Mouse (Mus musculus) monocyte, adult 59 days (primary cell): ENCODE data around the gene Sapcd2. TPM values are rescaled to one million over a fixed set of nuclear protein-coding genes. Genes with fewer than 3 reads are reported as not detected.

Source experiments
- total RNA-seq, 2 experiments: library from RNA; stranded (reverse); gene quantifications; one replicate each; pipeline ENCODE4 v1.2.4; 2023

Gene Sapcd2
- total RNA-seq: not detected

DNA sequence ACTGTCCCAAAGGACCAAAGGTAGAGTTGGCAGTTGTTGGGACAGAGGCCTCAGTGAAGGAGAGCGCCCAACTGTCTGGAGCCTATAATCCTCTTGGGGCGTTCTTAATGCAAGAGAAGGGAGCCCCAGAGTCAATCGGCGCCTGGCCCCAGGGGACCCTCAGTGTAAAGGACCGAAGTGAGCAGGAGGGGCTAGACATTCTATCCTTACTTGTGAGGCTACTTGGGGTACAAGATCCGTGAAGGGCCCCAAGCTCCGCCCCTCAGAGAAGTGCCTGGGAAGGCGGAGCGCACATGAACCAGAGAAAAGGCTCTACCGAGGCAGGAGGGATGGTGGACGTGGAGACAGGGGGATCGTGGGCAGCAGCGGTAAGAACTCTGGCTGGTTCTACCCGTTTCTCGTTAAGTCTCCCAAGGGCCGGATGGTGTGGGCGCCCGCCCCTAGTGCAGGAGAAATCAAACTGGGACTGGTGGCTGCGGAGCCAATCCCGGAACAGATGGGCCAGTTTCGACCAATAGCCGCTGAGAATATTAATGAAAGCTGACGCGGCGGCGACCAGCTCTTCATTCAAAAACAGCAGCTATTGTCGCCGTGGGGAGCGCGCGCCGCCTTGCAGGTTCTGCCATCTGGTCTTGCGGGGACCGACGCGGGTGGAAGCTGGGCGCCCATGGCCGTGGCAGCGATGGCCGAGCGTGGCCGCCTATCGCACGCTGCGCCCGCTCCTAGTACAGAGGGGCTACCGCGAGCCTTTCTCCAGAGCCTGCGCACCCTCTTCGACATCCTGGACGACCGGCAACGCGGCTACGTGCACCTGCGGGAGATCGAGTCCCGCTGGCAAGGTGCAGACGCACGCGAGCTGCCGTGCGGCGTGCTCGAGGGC, at the start of gene Sapcd2:
Gene Sapcd2 (plus strand): TSS at position 558 of the 880 bp plus-strand sequence.

DNA sequence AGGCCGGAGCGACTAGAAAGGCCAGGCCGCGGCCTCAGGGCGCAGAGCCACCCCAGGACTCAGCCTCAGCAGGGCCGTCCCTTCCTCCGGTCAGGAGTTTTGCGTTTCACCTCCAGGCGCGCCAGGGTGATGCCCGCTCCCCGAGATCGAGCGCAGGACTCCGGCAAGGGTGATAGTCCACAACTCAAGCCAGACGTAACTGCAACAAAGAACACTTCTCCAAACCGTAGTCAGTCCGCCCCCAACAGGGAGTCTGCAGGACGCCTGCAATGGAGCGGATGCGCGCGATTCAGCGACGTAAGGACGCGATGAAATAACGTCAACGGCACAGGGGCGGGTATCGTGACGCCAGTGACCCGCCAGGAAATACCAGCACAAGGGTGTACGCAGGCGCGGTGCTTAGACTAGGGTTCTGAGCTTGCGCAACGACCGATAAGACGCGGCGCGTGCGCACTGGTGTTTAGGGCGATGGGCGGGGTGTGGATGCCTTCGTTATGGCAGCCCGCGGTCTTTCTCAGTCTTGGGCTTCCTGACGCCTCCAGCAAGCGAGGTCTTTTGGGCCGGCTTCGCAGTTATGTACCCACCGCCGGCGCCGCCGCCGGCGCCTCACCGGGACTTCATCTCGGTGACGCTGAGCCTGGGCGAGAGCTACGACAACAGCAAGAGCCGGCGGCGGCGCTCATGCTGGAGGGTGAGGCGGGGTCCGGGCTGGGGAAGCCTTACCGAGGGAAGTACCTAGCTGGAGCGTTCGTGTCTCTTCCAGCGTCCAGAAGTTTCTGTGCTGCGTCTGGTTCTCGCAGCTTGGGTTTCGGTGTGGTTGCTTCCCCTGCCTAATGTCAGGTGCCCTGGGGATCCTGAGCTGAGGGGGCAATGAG, 39.6 kb upstream of the Sapcd2 start, which contains the start of gene Man1b1:
Gene Man1b1 (plus strand): TSS at position 53 of the 875 bp plus-strand sequence.

DNA sequence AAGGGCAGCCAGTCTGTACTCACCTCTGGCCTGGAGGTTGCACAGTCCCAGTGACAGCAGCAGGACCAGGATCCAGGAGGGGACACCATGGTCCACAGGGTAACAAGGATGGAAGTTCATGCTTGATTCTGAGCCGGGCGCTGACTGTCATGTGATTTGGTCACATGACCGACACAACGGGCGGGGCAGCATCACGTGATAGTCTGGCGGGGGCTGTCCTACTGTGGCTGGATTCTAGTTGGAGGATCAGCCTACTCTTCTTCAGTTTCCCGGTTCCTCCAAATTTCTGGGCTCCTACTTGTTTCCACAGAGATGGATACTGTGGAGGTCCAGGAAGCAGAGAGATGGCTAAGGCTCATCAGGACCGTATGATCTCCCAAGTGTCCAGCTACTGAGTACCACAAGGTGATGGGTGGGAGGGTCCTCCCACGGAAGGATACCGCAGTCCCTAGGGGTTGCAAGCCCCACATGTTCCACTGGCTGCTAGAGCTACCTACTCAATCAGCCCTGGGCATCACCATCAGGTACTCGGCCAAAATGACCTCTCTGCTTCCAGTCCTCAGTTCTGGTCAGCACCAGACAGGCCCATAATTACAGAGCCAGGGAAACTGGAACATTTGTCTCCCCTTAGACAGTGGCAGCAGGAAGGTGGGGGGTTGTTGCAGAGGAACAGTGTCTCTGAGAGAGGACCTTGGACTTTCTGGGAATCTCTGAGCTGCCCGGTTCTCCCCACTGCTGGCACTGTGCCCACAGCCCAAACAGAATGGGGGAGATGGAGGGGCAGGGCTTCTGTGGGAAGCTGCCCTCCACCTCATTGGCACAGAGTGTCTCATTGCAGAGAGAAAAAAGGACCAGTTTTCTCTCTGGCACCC, 15.7 kb upstream of the Sapcd2 start, which contains the start of gene Dpp7:
Gene Dpp7 (minus strand): TSS at position 152 of the 872 bp plus-strand sequence.

DNA sequence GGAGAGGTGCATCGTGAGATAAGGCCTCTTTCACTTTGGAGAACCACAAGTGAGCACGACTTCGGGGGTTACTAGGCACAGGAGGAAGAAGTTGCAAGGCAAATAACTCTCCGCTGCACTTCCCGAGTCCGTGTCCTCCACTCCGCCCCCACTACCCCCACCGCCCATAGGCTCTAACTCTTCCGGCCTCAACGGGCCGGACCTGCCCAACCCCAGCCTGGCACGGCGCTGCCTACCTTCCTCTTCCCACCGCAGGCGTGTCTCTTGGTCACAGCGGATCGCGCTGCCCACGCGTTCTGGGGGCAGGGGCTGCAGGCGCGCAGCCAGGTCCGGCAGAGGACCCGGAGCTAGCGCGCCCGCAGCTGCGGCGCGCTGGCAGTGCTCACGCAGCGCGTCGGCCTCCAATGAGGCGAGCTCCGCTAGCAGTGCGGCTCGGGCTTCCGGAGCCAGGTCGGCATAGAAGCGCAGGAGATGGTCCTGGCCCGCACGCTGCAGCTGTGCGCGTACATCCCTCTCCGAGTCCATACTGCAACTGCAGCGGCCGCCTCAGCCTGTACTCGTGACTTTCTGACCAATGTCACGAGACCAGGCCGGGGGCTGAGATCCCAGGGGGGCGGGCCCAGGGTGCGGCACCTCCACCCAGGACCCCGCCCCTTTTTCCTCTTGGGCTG, 6.9 kb upstream of the Sapcd2 start, which contains the start of gene Uap1l1:
Gene Uap1l1 (minus strand): TSS at position 592 of the 671 bp plus-strand sequence.

DNA sequence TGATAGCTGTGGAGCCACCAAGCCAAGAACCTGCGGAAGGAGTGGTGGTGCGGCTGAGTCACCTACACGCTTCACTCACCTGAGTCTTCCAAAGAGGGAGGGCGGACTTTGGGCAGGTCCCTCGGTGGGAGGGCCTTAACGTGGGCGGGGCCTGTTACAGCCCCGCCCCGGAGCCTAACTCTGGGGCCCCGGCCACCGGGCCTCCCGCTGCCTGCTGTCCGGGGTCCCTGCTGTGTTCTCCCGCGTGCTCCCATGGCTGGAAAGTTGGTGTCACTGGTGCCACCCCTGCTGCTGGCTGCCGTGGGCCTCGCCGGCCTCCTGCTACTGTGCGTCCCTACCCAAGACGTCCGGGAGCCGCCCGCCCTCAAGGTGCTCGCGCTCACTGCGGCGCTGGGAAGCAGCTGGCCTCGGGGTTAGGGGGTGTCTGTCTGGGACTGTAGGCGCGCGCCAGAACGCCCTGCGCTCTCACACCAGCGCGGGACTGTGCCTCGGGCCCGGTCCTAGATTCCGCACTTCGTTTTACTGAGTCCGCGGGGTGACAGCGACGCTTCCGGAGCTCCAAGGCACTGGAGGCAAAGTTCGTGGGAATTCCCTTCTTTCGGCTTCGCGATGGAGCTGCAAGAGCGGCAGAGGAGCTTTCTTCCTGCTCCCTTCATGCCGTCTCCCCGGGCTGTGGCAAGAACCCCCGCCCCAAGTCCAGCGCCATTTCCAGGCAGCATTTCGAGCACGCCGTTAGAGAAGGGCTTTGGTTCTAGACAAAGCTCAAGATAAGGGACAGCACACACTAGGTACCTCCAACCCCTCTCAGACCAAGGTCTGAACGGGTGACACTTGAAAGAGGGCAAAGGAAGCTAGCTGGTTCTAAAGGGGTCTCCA, 23.8 kb downstream of the Sapcd2 start, which contains the start of gene Entpd2:
Gene Entpd2 (plus strand): TSS at position 154 of the 876 bp plus-strand sequence.

DNA sequence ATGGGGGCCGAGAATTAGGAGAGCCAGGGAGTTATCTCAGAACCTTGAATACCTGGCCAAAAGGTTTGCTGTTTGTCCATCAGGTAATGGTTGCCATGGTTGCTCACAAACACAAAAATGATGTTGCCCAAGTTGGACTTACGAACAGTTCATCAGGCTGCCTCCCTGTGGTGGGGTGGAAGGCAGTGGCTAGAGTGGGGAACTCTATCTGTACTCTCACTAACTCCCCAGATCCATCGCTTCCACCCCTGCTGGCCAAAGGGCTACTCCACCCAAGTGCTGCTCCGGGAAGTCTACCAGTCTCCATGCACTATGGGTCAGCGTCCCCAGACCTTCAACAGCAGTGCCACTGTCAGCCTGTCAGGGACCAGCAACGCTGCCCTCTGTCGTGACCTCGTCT, 26.9 kb downstream of the Sapcd2 start, which contains the start of gene Npdc1:
Gene Npdc1 (plus strand): TSS at position 301 of the 400 bp plus-strand sequence.

DNA sequence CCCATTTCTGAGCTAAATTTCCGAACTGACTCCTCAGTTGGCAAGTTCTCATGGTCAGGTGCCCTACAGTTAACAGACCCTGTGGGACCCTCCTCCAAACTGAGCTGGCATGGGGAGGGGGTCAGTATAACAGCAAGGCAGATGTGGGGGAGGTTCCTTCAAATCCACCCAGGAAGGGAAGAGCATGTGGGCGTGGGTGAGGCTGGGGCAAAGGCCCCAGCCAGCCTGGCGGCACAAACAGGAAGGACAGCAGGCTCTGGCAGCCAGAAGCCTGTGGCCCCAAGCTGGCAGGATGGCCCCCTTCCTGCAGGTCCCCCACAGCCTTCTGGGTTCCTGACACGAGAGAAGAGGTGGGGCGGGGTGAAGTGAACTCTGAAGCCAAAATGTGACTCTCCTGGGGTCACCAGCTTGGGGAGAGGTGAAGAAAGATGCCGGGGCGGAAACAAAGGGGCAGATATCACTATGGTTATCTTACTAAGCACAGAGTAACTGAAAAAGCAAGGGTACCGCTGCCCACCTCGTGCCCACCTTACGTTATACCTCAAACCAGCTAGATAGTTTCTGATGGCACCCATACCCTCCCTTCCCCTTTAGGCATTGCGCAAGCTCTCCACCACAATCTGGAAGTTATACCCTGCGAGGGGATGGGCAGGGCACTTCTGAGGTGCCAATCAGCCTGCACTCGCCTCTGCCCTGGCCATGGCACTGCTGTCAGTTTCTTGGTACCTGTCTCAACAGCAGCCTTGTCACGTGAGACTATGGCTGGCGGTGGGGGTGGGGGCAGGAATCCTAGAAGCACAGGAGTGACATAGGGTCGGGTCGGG, 50.7 kb downstream of the Sapcd2 start, which contains the start of gene Fut7:
Gene Fut7 (plus strand): TSS at position 681 of the 824 bp plus-strand sequence.

Other genes with a start within 250 kb of the Sapcd2 start
- gene Nrarp, start 191.6 kb upstream of the Sapcd2 start, total RNA-seq: 1 to 10 TPM; 5.6 to 5.8 TPM
- gene Tor4a, start 175.4 kb upstream of the Sapcd2 start, total RNA-seq: 10 to 100 TPM; 34.6 to 36.4 TPM
- gene Nelfb, start 160.8 kb upstream of the Sapcd2 start, total RNA-seq: 10 to 100 TPM; 48.9 to 59.0 TPM
- not detected for gene Stpg3, start 157.7 kb upstream of the Sapcd2 start, total RNA-seq
- not detected for gene Fam166a, start 153.6 kb upstream of the Sapcd2 start, total RNA-seq
- gene Tubb4b, start 147.6 kb upstream of the Sapcd2 start, total RNA-seq: 10 to 100 TPM; 47.5 to 50.6 TPM
- not detected for gene Slc34a3, start 138.0 kb upstream of the Sapcd2 start, total RNA-seq
- gene Rnf224, start 135.5 kb upstream of the Sapcd2 start, total RNA-seq: not detected
- under 1 TPM in 1 of 2 experiments, not detected in 1; 0.88 TPM for gene Rnf208, start 130.1 kb upstream of the Sapcd2 start, total RNA-seq
- not detected for gene Cysrt1, start 129.9 kb upstream of the Sapcd2 start, total RNA-seq
- gene AL732309.1, start 125.5 kb upstream of the Sapcd2 start, total RNA-seq: 1 to 10 TPM; 2.3 to 2.6 TPM
- gene Tmem203, start 116.9 kb upstream of the Sapcd2 start, total RNA-seq: 10 to 100 TPM; 14.0 to 21.2 TPM
- gene Tprn, start 109.7 kb upstream of the Sapcd2 start, total RNA-seq: 10 to 100 TPM; 21.1 to 24.9 TPM
- gene Ssna1, start 99.9 kb upstream of the Sapcd2 start, total RNA-seq: 10 to 100 TPM; 49.1 TPM
- gene Anapc2, start 99.8 kb upstream of the Sapcd2 start, total RNA-seq: 10 to 100 TPM; 83.4 to 88.1 TPM
- gene Tmem210, start 84.2 kb upstream of the Sapcd2 start, total RNA-seq: not detected
- not detected for gene Lrrc26, start 82.4 kb upstream of the Sapcd2 start, total RNA-seq
- not detected for gene Grin1, start 53.1 kb upstream of the Sapcd2 start, total RNA-seq
- 10 to 100 TPM; 33.9 to 41.6 TPM for gene Man1b1, start 40.0 kb upstream of the Sapcd2 start, total RNA-seq
- 10 to 100 TPM; 25.9 to 31.9 TPM for gene Dpp7, start 16.0 kb upstream of the Sapcd2 start, total RNA-seq
- gene Uap1l1, start 6.6 kb upstream of the Sapcd2 start, total RNA-seq: 10 to 100 TPM; 24.7 to 30.9 TPM
- not detected for gene Entpd2, start 23.6 kb downstream of the Sapcd2 start, total RNA-seq
- gene Npdc1, start 27.0 kb downstream of the Sapcd2 start, total RNA-seq: not detected
- 10 to 100 TPM; 15.6 to 17.3 TPM for gene Fut7, start 50.9 kb downstream of the Sapcd2 start, total RNA-seq
- gene Abca2, start 56.4 kb downstream of the Sapcd2 start, total RNA-seq: 10 to 100 TPM; 35.3 to 36.1 TPM
- not detected for gene Clic3, start 84.5 kb downstream of the Sapcd2 start, total RNA-seq
- 10 to 100 TPM; 24.0 to 34.2 TPM for gene Paxx, start 88.8 kb downstream of the Sapcd2 start, total RNA-seq
- not detected for gene Ptgds, start 97.7 kb downstream of the Sapcd2 start, total RNA-seq
- gene Lcn12, start 121.6 kb downstream of the Sapcd2 start, total RNA-seq: not detected
- 10 to 100 TPM; 53.7 to 55.4 TPM for gene Fbxw5, start 128.4 kb downstream of the Sapcd2 start, total RNA-seq
- 1 to 10 TPM in 1 of 2 experiments, not detected in 1; 1.0 TPM for gene C8g, start 129.4 kb downstream of the Sapcd2 start, total RNA-seq
- gene Traf2, start 174.6 kb downstream of the Sapcd2 start, total RNA-seq: 10 to 100 TPM; 26.9 to 27.7 TPM
- 100 to 1,000 TPM; 117 to 141 TPM for gene Edf1, start 185.5 kb downstream of the Sapcd2 start, total RNA-seq
- gene Mamdc4, start 202.5 kb downstream of the Sapcd2 start, total RNA-seq: 1 to 10 TPM; 1.4 to 1.7 TPM
- 1 to 10 TPM; 6.0 to 7.4 TPM for gene Phpt1, start 202.9 kb downstream of the Sapcd2 start, total RNA-seq
- gene Ajm1, start 209.4 kb downstream of the Sapcd2 start, total RNA-seq: 1 to 10 TPM; 2.2 to 3.5 TPM
- 10 to 100 TPM; 72.6 to 82.4 TPM for gene Rabl6, start 236.2 kb downstream of the Sapcd2 start, total RNA-seq
- not detected for gene Ccdc183, start 245.4 kb downstream of the Sapcd2 start, total RNA-seq
- 10 to 100 TPM; 21.2 to 22.8 TPM for gene Tmem141, start 249.7 kb downstream of the Sapcd2 start, total RNA-seq